Mouse (Mus musculus) intestine, embryonic 15.5 days (tissue): ENCODE measurements around the gene Tsen2. TPM values are rescaled to one million over a fixed set of nuclear protein-coding genes. Genes with fewer than 3 reads are reported as not detected.

ENCODE experiments used
- ATAC-seq: fragments of 200-750 bp; cut with Nextera tagmentation; 2 replicates; pipeline ENCODE4 v1.8.0; 2017; ENCODE audit warnings: moderate TSS enrichment, moderate library complexity
- H3K27ac ChIP-seq: fragments of 300-500 bp; sonication (generic); 2 replicates; pipeline ENCODE4 v1.5.1; 2015; ENCODE audit warnings: mild to moderate bottlenecking, inconsistent platforms
- H3K27me3 ChIP-seq: fragments of 300-500 bp; sonication (generic); replicated peaks from 2 replicates; pipeline ENCODE4 v1.6.1; 2015; ENCODE audit warnings: inconsistent platforms
- H3K36me3 ChIP-seq: fragments of 300-500 bp; sonication (generic); 2 replicates; pipeline ENCODE4 v1.6.1; 2015; ENCODE audit warnings: inconsistent platforms
- H3K4me1 ChIP-seq: fragments of 300-500 bp; sonication (generic); replicated peaks from 2 replicates; pipeline ENCODE4 v1.6.1; 2015; ENCODE audit warnings: inconsistent platforms
- H3K4me2 ChIP-seq: fragments of 300-500 bp; sonication (generic); replicated peaks from 2 replicates; pipeline ENCODE4 v1.6.1; 2015; ENCODE audit warnings: mild to moderate bottlenecking, inconsistent platforms
- H3K4me3 ChIP-seq: fragments of 300-500 bp; sonication (generic); replicated peaks from 2 replicates; pipeline ENCODE4 v1.5.1; 2015; ENCODE audit warnings: inconsistent platforms
- H3K9ac ChIP-seq: fragments of 300-500 bp; sonication (generic); 2 replicates; pipeline ENCODE4 v1.6.1; 2015; ENCODE audit warnings: inconsistent platforms
- H3K9me3 ChIP-seq: fragments of 300-500 bp; sonication (generic); 2 replicates; pipeline ENCODE4 v1.6.1; 2016; ENCODE audit warnings: inconsistent platforms
- WGBS: fragments of 180-500 bp; shearing (Covaris S2); methylation state at CpG from one replicate; pipeline ENCODE4 v1.1.7; 2015; 5-methylcytosine and 5-hydroxymethylcytosine counted together
- polyA plus RNA-seq: library from polyadenylated mRNA; unstranded; fragments of >200 nt; fragmentation: Nextera tagmentation; extraction: Ambion mirVana; gene quantifications from 2 replicates; pipeline ENCODE4 v1.2.1, GENCODE M21; 2015

The Tsen2 gene
- polyA plus RNA-seq, 1 experiment from 2014 or later: 26.9 TPM

DNA sequence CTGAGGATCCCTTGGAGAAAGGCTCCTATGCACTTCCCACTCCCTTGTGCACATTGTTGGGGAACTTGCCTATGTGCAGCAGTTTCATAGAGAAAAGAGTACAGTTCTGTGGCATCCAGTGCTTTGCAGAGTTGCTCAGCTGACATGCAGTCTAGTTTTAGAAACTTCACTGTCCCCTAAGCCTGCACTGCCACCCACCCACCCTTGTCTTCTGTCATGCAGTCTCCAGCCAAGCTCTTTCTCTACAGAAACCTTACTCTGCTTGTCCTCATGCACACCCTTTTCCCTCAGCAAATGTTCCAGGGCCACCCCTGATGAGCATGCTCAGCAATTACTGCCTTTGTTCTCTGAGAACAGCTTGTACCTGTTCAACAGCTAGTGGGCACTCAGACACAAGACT is 69.3 kb downstream of the Tsen2 start:
- H3K4me2 ChIP-seq: no peak overlapping the region
- no peaks in the 10 kb centered on the region for H3K4me1 ChIP-seq
- no peak for ATAC-seq
- no peak overlapping the region for H3K4me3 ChIP-seq
- H3K27me3 ChIP-seq: no peaks in the 10 kb centered on the region
- peaks cover 55% of the 10 kb centered on the region for H3K36me3 ChIP-seq
- no peaks in the 10 kb centered on the region for H3K9me3 ChIP-seq
- H3K27ac ChIP-seq: no peak overlapping the region
- H3K9ac ChIP-seq: no peak overlapping the region

DNA sequence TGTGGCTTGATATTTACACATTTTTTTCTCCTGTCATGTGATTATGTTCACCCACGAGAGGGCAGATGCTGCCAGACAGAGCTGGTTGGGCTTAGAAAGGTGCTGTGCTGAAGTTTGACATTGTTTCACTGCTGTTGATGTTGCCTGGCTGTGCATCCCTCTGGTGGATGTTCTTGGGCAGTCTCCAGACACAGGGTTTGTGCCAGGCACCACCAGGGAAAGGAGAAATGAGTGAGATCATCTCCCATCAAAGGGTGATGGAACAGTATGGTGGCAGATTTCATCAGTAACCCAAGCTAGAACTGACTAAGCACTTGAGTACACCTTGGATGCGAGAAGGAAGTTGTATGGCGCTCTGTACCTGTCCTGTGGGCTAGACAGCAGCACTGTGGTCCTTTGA is 71.5 kb downstream of the Tsen2 start:
- H3K27me3 ChIP-seq: no peaks in the 10 kb centered on the region
- peaks cover 54% of the 10 kb centered on the region for H3K36me3 ChIP-seq
- no peak overlapping the region for H3K4me2 ChIP-seq
- no peak overlapping the region for H3K9ac ChIP-seq
- no peak overlapping the region for H3K4me3 ChIP-seq
- no peak for ATAC-seq
- H3K27ac ChIP-seq: no peak overlapping the region
- 79% methylated on average over 3 of the region's 3 CpGs for WGBS
- H3K9me3 ChIP-seq: no peaks in the 10 kb centered on the region
- H3K4me1 ChIP-seq: no peaks in the 10 kb centered on the region

DNA sequence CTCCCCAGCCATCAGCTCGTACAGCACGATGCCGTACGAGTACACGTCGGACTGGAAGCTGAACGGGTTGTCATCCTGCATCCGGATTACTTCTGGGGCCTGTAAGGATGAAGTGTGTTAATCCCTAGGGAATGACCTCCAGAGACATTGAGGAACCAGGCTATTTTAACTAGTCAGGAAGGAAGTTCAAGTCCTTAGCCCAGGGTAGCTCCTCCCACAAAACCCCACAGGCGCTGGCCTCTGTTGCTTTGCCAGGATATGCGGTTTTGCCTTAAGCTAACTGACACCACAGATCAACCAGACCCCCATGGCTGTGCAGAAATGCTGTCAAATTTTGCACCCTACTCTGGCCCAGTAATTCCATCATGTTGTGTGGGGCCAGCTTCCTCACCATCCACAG is 75.4 kb downstream of the Tsen2 start:
- Histone ChIP-seq H3K27ac (no peak overlapping the region), H3K4me2 (no peak overlapping the region), H3K27me3 (no peaks in the 10 kb centered on the region), H3K9ac (no peak overlapping the region), H3K4me1 (no peaks in the 10 kb centered on the region), H3K4me3 (no peak overlapping the region), H3K9me3 (no peaks in the 10 kb centered on the region), H3K36me3 (peaks cover 50% of the 10 kb centered on the region)
- WGBS: 91% methylated on average over 10 of the region's 10 CpGs
- no peak for ATAC-seq

GRCm38 (mm10) chr6:115620942-115621341 is 76.5 kb downstream of the Tsen2 start:
- WGBS: 48% methylated on average over 1 of the region's 1 CpGs
- no peaks in the 10 kb centered on the region for H3K9me3 ChIP-seq
- H3K27me3 ChIP-seq: no peaks in the 10 kb centered on the region
- ATAC-seq: no peak
- no peaks in the 10 kb centered on the region for H3K4me1 ChIP-seq
- H3K9ac ChIP-seq: no peak overlapping the region
- no peak overlapping the region for H3K4me3 ChIP-seq
- H3K36me3 ChIP-seq: peaks cover 53% of the 10 kb centered on the region
- H3K27ac ChIP-seq: no peak overlapping the region
- H3K4me2 ChIP-seq: no peak overlapping the region

- no peaks in the 10 kb centered on the region for H3K27me3 ChIP-seq
- no peaks in the 10 kb centered on the region for H3K4me1 ChIP-seq
- H3K4me2 ChIP-seq: no peak overlapping the region
- no peak overlapping the region for H3K27ac ChIP-seq
- 86% methylated on average over 5 of the region's 5 CpGs for WGBS
- H3K9me3 ChIP-seq: no peaks in the 10 kb centered on the region
- no peak overlapping the region for H3K9ac ChIP-seq
- no peak overlapping the region for H3K4me3 ChIP-seq
- peaks cover 25% of the 10 kb centered on the region for H3K36me3 ChIP-seq
- ATAC-seq: no peak
These were observed 81.7 kb downstream of the Tsen2 start for GRCm38 (mm10) chr6:115626121-115626520.

Other genes starting within 250 kb of the Tsen2 start
- 15.5 and 17.9 TPM in 2 replicates for gene Pparg, start 183.7 kb upstream of the Tsen2 start, polyA plus RNA-seq
- gene Mkrn2os, start 47.9 kb downstream of the Tsen2 start, polyA plus RNA-seq: 33.1 and 36.9 TPM in 2 replicates
- gene Mkrn2, start 57.2 kb downstream of the Tsen2 start, polyA plus RNA-seq: 22.5 and 23.0 TPM in 2 replicates
- gene Raf1, start 132.0 kb downstream of the Tsen2 start, polyA plus RNA-seq: 76.2 and 79.5 TPM in 2 replicates
- gene Tmem40, start 217.7 kb downstream of the Tsen2 start, polyA plus RNA-seq: 0.78 and 1.2 TPM in 2 replicates
- 16.8 and 17.2 TPM in 2 replicates for gene Cand2, start 229.9 kb downstream of the Tsen2 start, polyA plus RNA-seq